Mouse (Mus musculus): Measurements from ENCODE around the gene Pbx1.

DNA sequence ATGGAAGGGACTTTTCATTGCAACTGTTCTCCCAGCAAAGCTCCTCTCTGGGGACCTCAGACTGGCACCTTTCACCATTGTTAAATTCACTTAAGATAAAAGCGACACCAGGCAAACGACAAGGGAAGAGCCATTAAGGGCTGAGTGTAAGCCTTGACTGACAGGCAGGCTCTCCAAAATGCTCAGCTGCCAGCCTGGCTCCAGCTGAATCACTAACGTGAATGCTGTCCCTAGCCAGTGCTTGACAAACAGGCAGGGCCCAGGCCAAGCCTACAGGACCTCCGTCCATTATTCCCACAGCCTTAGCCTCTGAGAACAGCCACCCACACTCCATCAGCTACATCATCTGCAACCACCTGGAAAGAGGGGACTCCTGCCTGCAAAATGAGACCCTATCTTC, 337.4 kb downstream of the Pbx1 start:
- no peak for TF ChIP-seq CHD2 (IDR thresholded peaks at IDR 0.05; ENCODE audit: low read depth, low read length)
- TF ChIP-seq HCFC1 (IDR thresholded peaks at IDR 0.05; ENCODE audit: borderline replicate concordance, insufficient read depth, low read length): no peak
- no peak for TF ChIP-seq MAFK (IDR thresholded peaks at IDR 0.05; ENCODE audit: insufficient read depth, low read depth, low read length)
- TF ChIP-seq ZC3H11A (IDR thresholded peaks at IDR 0.05; ENCODE audit: borderline replicate concordance, low read depth, low read length): no peak
- no peak for TF ChIP-seq ZNF384 (IDR thresholded peaks at IDR 0.05; ENCODE audit: low read depth, low read length)

Data from ES-E14 (cell line).